Mouse (Mus musculus) thymus, adult 2 months (tissue): ENCODE measurements around the gene Mpig6b.
A peak's percentile ranks its signal among the peaks of the same experiment; 100 is the strongest.

Experiments
- CTCF ChIP-seq: fragments of 200-500 bp; IDR thresholded peaks from 2 replicates; pipeline ENCODE4 v1.5.1; 2012; ENCODE audit warnings: mild to moderate bottlenecking, control low read depth, low read length, moderate library complexity, borderline replicate concordance; ENCODE audit not compliant: control insufficient read depth, poor library complexity, insufficient read depth; ENCODE audit errors: extremely low read depth
- POLR2A ChIP-seq: fragments of 200-500 bp; IDR thresholded peaks from 2 replicates; pipeline ENCODE4 v1.6.1; 2012; ENCODE audit warnings: mild to moderate bottlenecking, low read length, control low read depth, moderate library complexity; ENCODE audit not compliant: control insufficient read depth, poor library complexity, insufficient read depth; ENCODE audit errors: extremely low read depth

DNA sequence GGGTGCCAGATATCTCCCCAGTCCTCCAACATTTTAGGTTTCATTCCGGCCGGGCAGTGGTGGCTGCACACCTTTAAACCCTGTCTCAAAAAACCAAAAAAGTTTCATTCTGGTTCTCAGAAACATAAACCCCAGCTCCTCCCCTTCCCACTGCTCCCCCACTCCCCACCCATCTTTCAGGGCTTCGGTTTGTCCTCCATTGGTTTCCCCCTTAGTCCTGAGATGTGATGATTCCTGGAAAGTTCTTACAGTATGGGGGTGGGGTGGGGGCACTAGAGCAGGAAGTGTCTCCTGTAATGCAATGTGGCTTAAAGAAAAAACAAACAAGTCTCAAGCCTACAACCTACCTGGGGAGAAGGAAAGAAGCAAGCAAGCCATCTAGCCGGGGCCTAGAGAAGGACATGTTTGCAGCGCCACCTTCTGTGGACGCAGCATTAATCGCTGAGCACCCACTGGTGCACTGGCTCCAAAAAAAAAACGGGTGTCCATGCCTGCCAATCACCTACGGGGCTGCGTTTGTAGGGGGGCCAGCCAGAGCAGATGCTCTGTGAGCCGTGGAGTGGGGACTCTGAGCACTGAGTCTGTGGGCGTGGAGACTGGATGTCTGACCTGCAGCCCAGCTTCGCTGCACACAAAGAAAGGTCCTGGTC, 39.9 kb upstream of the Mpig6b start:
- TF ChIP-seq POLR2A = no peak
- 0 out of 2 replicates have a peak, but pooled peaks have one; percentile 12 for TF ChIP-seq CTCF
